Mouse (Mus musculus) heart, embryonic 12.5 days (tissue): ENCODE measurements around the gene Irf2bp2. TPM values are rescaled to one million over a fixed set of nuclear protein-coding genes. Genes with fewer than 3 reads are reported as not detected.

Source experiments
- ATAC-seq: fragments of 200-750 bp; cut with Nextera tagmentation; 2 replicates; pipeline ENCODE4 v1.8.0; 2017; ENCODE audit warnings: moderate TSS enrichment, moderate library complexity; ENCODE audit not compliant: insufficient number of reproducible peaks, low FRiP score
- H3K27ac ChIP-seq: fragments of 300-500 bp; sonication (generic); 2 replicates; pipeline ENCODE4 v1.5.1; 2016; ENCODE audit warnings: mild to moderate bottlenecking, moderate library complexity; ENCODE audit not compliant: poor library complexity, severe bottlenecking
- H3K27me3 ChIP-seq: fragments of 300-500 bp; sonication (generic); replicated peaks from 2 replicates; pipeline ENCODE4 v1.6.1; 2016; ENCODE audit warnings: mild to moderate bottlenecking, moderate library complexity
- H3K36me3 ChIP-seq: fragments of 300-500 bp; sonication (generic); 2 replicates; pipeline ENCODE4 v1.6.1; 2016; ENCODE audit warnings: mild to moderate bottlenecking, moderate library complexity
- H3K4me1 ChIP-seq: fragments of 300-500 bp; sonication (generic); replicated peaks from 2 replicates; pipeline ENCODE4 v1.6.1; 2016; ENCODE audit warnings: mild to moderate bottlenecking
- H3K4me2 ChIP-seq: fragments of 300-500 bp; sonication (generic); 2 replicates; pipeline ENCODE4 v1.6.1; 2016; ENCODE audit warnings: mild to moderate bottlenecking, moderate library complexity
- H3K4me3 ChIP-seq: fragments of 300-500 bp; sonication (generic); 2 replicates; pipeline ENCODE4 v1.5.1; 2016; ENCODE audit warnings: mild to moderate bottlenecking
- H3K9ac ChIP-seq: fragments of 300-500 bp; sonication (generic); 2 replicates; pipeline ENCODE4 v1.6.1; 2016; ENCODE audit warnings: mild to moderate bottlenecking, moderate library complexity
- H3K9me3 ChIP-seq: fragments of 300-500 bp; sonication (generic); replicated peaks from 2 replicates; pipeline ENCODE4 v1.6.1; 2016; ENCODE audit warnings: mild to moderate bottlenecking, moderate library complexity
- WGBS: fragments of 180-500 bp; shearing (Covaris S2); methylation state at CpG from one replicate; pipeline ENCODE4 v1.1.7; 2016; 5-methylcytosine and 5-hydroxymethylcytosine counted together
- polyA plus RNA-seq: library from polyadenylated mRNA; unstranded; fragments of >200 nt; fragmentation: Nextera tagmentation; extraction: Ambion mirVana; gene quantifications from 2 replicates; pipeline ENCODE4 v1.2.1, GENCODE M21; 2016

Irf2bp2 gene
- polyA plus RNA-seq, 1 experiment from 2014 or later, result 8.9 TPM

- H3K9ac ChIP-seq, result peak overlapping the region; percentile 87
- peaks cover 48% of the 10 kb centered on the region for H3K4me1 ChIP-seq
Observed at GRCm38 (mm10) chr8:126586101-126586500, 7.7 kb downstream of the Irf2bp2 start.

GRCm38 (mm10) chr8:126585561-126586031 is 8.2 kb downstream of the Irf2bp2 start:
- Histone ChIP-seq H3K4me1 (peaks cover 48% of the 10 kb centered on the region), H3K27ac (peak overlapping the region; percentile 100), H3K9ac (peak overlapping the region; percentile 87), H3K27me3 (no peaks in the 10 kb centered on the region), H3K9me3 (no peaks in the 10 kb centered on the region), H3K36me3 (peaks cover 30% of the 10 kb centered on the region), H3K4me3 (no peak overlapping the region), H3K4me2 (peak overlapping the region; percentile 96)
- WGBS, result 53% methylated on average over 9 of the region's 9 CpGs
- no peak for ATAC-seq

More at GRCm38 (mm10) chr8:126586101-126586500, 7.7 kb downstream of the Irf2bp2 start:
- H3K27ac ChIP-seq, result peak overlapping the region; percentile 100
- H3K9me3 ChIP-seq, result no peaks in the 10 kb centered on the region
- peaks cover 32% of the 10 kb centered on the region for H3K36me3 ChIP-seq
- no peaks in the 10 kb centered on the region for H3K27me3 ChIP-seq
- peak overlapping the region; percentile 96; the same call in 1 of the 2 replicates for H3K4me2 ChIP-seq
- no peak overlapping the region for H3K4me3 ChIP-seq
- 77% methylated on average over 2 of the region's 2 CpGs for WGBS
- no peak for ATAC-seq

- H3K27ac ChIP-seq, result peak overlapping the region; percentile 100
- H3K9ac ChIP-seq, result peak overlapping the region; percentile 87
- 46% methylated on average over 5 of the region's 5 CpGs for WGBS
- no peak; the same call in 1 of the 2 replicates for ATAC-seq
- no peaks in the 10 kb centered on the region; the same call in 1 of the 2 replicates for H3K9me3 ChIP-seq
- H3K27me3 ChIP-seq, result no peaks in the 10 kb centered on the region
- H3K36me3 ChIP-seq, result peaks cover 28% of the 10 kb centered on the region
- peaks cover 48% of the 10 kb centered on the region for H3K4me1 ChIP-seq
- peak overlapping the region; percentile 96 for H3K4me2 ChIP-seq
- peak overlapping the region; percentile 52 for H3K4me3 ChIP-seq
Observed at GRCm38 (mm10) chr8:126584844-126585231, 8.9 kb downstream of the Irf2bp2 start.

- Histone ChIP-seq H3K4me2 (peak overlapping the region; percentile 96), H3K27ac (peak overlapping the region; percentile 100), H3K9ac (peak overlapping the region; percentile 87), H3K9me3 (no peaks in the 10 kb centered on the region; the same call in 1 of the 2 replicates), H3K4me3 (peak overlapping the region; percentile 52), H3K4me1 (peaks cover 48% of the 10 kb centered on the region), H3K27me3 (no peaks in the 10 kb centered on the region), H3K36me3 (peaks cover 28% of the 10 kb centered on the region)
- ATAC-seq, result peak; percentile 76
- under 1% methylated on average over 67 of the region's 68 CpGs for WGBS
Observed at GRCm38 (mm10) chr8:126583971-126584843, 9.6 kb downstream of the Irf2bp2 start.

GRCm38 (mm10) chr8:126583534-126583933 is 10.3 kb downstream of the Irf2bp2 start:
- Histone ChIP-seq H3K27me3 (no peaks in the 10 kb centered on the region), H3K27ac (peak overlapping the region; percentile 100), H3K4me1 (peaks cover 44% of the 10 kb centered on the region), H3K36me3 (peaks cover 22% of the 10 kb centered on the region), H3K9me3 (no peaks in the 10 kb centered on the region; the same call in 1 of the 2 replicates), H3K9ac (peak overlapping the region; percentile 87), H3K4me3 (peak overlapping the region; percentile 52), H3K4me2 (peak overlapping the region; percentile 96)
- peak; percentile 46 for ATAC-seq
- 9% methylated on average over 13 of the region's 13 CpGs for WGBS

GRCm38 (mm10) chr8:126583018-126583417 is 10.8 kb downstream of the Irf2bp2 start:
- Histone ChIP-seq H3K9me3 (no peaks in the 10 kb centered on the region; the same call in 1 of the 2 replicates), H3K4me1 (peaks cover 44% of the 10 kb centered on the region), H3K4me3 (no peak overlapping the region), H3K9ac (peak overlapping the region; percentile 87; the same call in 1 of the 2 replicates), H3K4me2 (peak overlapping the region; percentile 96), H3K27ac (peak overlapping the region; percentile 100), H3K36me3 (peaks cover 22% of the 10 kb centered on the region), H3K27me3 (no peaks in the 10 kb centered on the region)
- no peak for ATAC-seq
- WGBS, result 31% methylated on average over 2 of the region's 2 CpGs

- peaks cover 38% of the 10 kb centered on the region for H3K4me1 ChIP-seq
Observed at GRCm38 (mm10) chr8:126582509-126582908, 11.3 kb downstream of the Irf2bp2 start.

GRCm38 (mm10) chr8:126581662-126582061 is 12.1 kb downstream of the Irf2bp2 start:
- Histone ChIP-seq H3K36me3 (peaks cover 18% of the 10 kb centered on the region), H3K27me3 (no peaks in the 10 kb centered on the region), H3K9ac (no peak overlapping the region), H3K4me3 (no peak overlapping the region), H3K4me1 (peaks cover 32% of the 10 kb centered on the region), H3K27ac (no peak overlapping the region), H3K9me3 (no peaks in the 10 kb centered on the region; the same call in 1 of the 2 replicates), H3K4me2 (no peak overlapping the region)
- WGBS, result 91% methylated on average over 6 of the region's 6 CpGs
- ATAC-seq, result no peak

More at GRCm38 (mm10) chr8:126582509-126582908, 11.3 kb downstream of the Irf2bp2 start:
- H3K27me3 ChIP-seq, result no peaks in the 10 kb centered on the region
- ATAC-seq, result no peak
- H3K9me3 ChIP-seq, result no peaks in the 10 kb centered on the region; the same call in 1 of the 2 replicates
- H3K4me3 ChIP-seq, result no peak overlapping the region
- H3K4me2 ChIP-seq, result no peak overlapping the region
- peak overlapping the region; percentile 100 for H3K27ac ChIP-seq
- WGBS, result 37% methylated on average over 6 of the region's 6 CpGs
- H3K9ac ChIP-seq, result 0 out of 2 replicates have a peak overlapping the region, but pooled peaks have one; percentile 87
- H3K36me3 ChIP-seq, result peaks cover 22% of the 10 kb centered on the region

- Histone ChIP-seq H3K4me1 (peaks cover 29% of the 10 kb centered on the region), H3K36me3 (peaks cover 14% of the 10 kb centered on the region; the same call in 1 of the 2 replicates), H3K27me3 (no peaks in the 10 kb centered on the region), H3K9ac (no peak overlapping the region), H3K4me3 (no peak overlapping the region), H3K9me3 (no peaks in the 10 kb centered on the region; the same call in 1 of the 2 replicates), H3K4me2 (no peak overlapping the region), H3K27ac (no peak overlapping the region)
- no peak for ATAC-seq
- 91% methylated on average over 4 of the region's 4 CpGs for WGBS
Observed at GRCm38 (mm10) chr8:126580826-126581225, 13.0 kb downstream of the Irf2bp2 start.

GRCm38 (mm10) chr8:126580086-126580485 is 13.7 kb downstream of the Irf2bp2 start:
- peaks cover 21% of the 10 kb centered on the region for H3K4me1 ChIP-seq
- no peak overlapping the region for H3K9ac ChIP-seq
- 93% methylated on average over 1 of the region's 1 CpGs for WGBS
- H3K36me3 ChIP-seq, result 0 out of 2 replicates have a peak, but pooled peaks cover 10% of the 10 kb centered on the region
- no peak overlapping the region for H3K27ac ChIP-seq
- H3K4me3 ChIP-seq, result no peak overlapping the region
- H3K4me2 ChIP-seq, result no peak overlapping the region
- ATAC-seq, result no peak
- H3K9me3 ChIP-seq, result no peaks in the 10 kb centered on the region; the same call in 1 of the 2 replicates
- H3K27me3 ChIP-seq, result no peaks in the 10 kb centered on the region

GRCm38 (mm10) chr8:126578641-126579040 is 15.1 kb downstream of the Irf2bp2 start:
- Histone ChIP-seq H3K4me2 (no peak overlapping the region), H3K36me3 (0 out of 2 replicates have a peak, but pooled peaks cover 10% of the 10 kb centered on the region), H3K27ac (no peak overlapping the region), H3K9me3 (no peaks in the 10 kb centered on the region; the same call in 1 of the 2 replicates), H3K4me1 (peaks cover 10% of the 10 kb centered on the region), H3K4me3 (no peak overlapping the region), H3K27me3 (no peaks in the 10 kb centered on the region), H3K9ac (no peak overlapping the region)
- no peak for ATAC-seq
- 82% methylated on average over 3 of the region's 3 CpGs for WGBS
